Mouse (Mus musculus): Measurements from ENCODE around the gene Ang2.
"Not testable (repeated sequence)": the region's sequence is repeated elsewhere in the genome, so short reads cannot be mapped to it uniquely, and the experiment has no call there.

- not testable (repeated sequence) for TF ChIP-seq POLR2A (IDR thresholded peaks at IDR 0.05; ENCODE audit: insufficient read depth, low read depth, low read length); CTCF (IDR thresholded peaks at IDR 0.05); EP300 (IDR thresholded peaks at IDR 0.05; ENCODE audit: insufficient read depth, low read depth, low read length)
Observed at GRCm38 (mm10) chr14:51172947-51173346, 26.0 kb downstream of the Ang2 start.

Data from heart, adult 2 months (tissue).